Mouse (Mus musculus) lung, adult 18-20 months (tissue): ENCODE measurements around the gene Ciart.
"Not testable (repeated sequence)": the region's sequence is repeated elsewhere in the genome, so short reads cannot be mapped to it uniquely, and the experiment has no call there.

Source experiments
- DNase-seq, 2 experiments: peaks; one replicate each; pipeline ENCODE4 v3.0.0; 2022; ENCODE audit warnings: mixed read lengths in 2 of 2

Gene Ciart

DNA sequence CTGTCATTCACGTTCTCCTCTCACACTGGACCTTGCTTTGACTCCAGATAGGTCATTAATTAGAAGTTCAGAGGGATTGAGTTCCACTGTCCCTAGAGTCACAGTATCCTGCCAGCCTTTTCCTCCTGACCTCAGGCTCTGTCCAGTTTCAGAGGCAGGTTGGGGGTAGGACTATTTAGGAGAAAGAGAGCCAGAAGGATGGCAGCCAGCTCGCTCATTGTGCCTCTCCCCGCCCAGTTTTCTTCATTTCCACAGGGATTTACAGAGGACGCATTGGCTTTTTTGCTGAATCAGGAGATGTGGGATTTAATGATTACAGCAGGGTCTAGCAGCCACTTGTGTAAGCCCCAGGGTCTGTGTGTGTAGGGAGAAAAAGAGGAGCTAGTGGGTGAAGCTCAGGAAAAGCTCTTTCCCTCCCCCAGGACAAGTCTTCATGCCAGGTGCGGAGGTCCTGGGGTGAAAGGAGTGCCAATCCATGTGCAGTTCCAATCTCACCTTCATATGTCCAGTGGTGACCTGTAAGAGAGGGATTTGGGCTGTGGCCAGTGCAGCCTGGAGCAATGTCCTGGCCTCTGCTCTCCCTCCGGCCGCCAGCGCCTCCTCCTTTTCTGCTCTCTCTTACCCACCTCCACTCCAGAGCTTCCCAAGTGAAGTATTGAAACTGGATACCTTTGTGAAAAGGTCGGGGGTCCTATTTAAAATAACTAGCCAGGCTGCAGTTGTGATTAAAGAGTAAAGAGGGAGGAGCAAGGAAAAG is 19.7 kb upstream of the Ciart start:
- no peak for DNase-seq

DNA sequence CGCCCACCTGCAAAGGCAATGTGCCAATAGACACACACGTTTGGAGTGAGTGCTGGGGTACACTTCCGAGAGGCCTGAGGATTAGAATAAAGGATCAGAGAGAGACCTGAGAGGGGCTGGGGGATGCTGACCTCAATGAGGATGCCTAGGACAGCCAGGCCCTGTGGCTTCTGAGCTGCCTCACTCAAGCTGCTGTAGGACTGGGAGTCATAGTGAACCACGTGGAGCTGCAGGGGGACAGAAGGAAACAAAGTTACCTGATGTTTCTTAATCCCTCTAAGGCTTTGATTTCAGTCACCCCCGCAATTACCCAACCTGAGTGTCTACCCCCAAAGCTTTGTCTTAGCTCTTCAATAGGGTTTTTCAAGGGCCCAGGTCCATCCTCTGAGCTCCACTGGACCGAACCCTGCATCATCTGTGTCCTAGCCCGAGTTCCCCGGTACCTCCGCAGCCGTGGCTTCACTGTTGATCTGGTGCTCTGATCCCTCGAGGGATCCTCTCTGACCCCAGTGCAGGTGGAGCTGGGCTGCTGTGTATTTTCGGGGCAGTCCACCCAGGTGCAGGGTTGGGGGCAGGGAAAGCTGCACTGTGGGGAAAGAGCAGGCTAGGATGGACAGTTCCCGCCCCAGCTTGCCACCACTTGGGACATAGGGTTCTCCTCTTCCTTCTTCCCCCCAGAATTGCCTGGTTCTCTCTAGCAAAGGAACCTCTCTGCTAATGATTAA is 17.9 kb upstream of the Ciart start:
- DNase-seq: no peak

DNA sequence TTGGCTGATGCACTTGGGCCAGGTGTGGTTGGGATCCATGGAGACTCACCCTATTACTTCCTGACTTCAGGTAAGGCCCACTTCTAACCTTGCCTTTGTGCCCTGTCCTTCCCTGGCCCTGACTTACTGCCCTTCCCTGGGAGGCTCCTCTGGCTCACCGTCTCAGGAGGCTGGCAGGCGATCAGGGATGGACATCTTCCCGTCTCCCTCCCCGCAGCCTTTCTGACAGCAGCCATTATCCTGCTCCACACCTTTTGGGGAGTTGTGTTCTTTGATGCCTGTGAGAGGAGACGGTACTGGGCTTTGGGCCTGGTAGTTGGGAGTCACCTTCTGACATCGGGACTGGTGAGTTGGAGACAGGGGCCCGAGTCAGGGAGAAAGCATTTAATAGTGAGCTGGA is 13.4 kb upstream of the Ciart start:
- DNase-seq: not testable (repeated sequence)

DNA sequence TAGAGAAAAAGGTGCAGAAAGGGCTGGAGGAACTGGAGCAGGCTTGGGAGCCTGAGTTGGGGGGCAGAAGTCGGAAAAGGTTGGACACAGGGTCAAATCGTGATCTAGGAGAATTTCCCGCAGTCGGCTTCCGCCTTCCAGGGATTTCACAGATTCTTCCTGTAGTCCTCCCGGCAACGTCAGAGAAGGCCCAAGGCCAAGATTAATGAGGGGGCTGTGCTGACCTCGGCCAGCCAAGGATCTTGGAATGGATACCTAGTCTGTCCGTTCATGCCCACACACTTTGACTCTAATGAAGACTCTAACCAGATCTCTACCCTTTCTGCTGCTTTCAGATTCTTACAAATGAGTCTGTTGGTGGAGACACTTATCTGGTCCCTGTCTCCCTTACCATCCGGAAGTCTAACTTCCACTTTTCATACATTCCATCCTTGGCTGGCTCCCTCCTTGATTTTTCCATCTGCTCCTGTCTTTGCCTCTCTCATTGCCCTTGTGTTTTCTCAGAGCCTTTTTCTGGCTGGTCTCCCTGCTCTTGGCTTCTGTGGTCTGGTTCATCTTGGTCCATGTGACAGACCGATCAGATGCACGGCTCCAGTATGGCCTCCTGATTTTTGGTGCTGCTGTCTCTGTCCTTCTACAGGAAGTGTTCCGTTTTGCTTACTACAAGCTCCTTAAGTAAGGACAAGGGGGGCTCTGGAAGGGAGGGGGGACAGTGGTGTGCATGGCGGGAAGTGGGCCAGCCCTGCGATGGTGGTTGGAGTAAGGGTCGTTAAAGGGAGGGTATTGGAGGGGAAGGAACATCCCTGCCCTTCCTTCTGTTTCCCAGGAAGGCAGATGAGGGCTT is 12.5 kb upstream of the Ciart start:
- DNase-seq: peak; percentile 76 to 82

DNA sequence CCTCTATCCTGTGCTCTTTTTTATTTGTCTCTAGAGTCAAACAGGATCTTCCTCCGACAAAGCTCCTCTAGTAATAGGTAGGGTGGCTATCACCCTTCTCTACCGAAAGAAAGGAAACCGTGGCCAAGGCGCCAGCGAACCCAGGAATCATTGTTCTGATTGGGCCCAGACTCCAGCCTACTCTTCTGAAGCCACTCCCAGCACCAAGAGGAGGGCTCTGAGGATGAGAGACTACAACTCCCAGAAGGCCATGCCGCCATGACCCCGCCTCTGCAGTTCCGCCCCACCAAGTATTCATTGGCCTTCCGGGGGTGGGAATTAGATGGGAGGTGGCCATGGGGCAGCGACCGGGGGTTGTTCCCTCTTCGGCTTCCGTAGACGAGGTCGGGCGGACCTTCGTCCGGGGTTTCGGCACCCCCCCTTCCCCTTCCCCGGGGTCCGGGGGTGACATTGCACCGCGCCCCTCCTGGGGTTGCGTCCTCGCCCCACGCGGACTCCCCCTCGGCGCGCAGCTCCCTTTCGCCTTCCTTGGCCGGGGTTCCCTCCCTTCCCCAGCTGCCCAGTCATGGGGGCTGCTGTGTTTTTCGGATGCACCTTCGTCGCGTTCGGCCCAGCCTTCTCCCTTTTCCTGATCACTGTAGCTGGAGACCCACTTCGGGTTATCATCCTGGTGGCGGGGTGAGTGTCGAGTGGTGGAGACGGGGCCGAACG is 11.7 kb upstream of the Ciart start, which contains the start of gene Aph1a:
Aph1a (plus strand) TSS at position 364 of the 711 bp plus-strand sequence.
- DNase-seq: peak; percentile 99

DNA sequence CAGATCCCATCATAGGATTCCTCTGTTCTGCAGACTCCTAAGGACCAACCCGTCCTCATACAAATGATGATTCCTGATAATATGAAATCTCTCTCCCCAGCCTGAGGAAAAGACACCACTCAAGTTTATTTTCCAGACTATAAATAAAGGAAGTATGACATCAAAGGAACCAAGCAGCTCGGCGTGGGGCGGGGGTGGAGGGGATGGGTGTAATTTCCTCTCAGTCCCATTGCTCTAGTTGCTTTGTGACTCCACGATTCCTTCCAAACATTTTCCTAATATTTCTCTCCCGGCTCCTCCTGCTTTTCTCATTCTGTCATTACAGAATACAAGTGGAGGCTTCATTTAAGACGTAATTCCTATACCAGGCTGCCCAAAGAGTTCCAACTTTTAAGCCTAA is 11.1 kb upstream of the Ciart start:
- peak in 1 of 2 experiments; percentile 61 for DNase-seq

DNA sequence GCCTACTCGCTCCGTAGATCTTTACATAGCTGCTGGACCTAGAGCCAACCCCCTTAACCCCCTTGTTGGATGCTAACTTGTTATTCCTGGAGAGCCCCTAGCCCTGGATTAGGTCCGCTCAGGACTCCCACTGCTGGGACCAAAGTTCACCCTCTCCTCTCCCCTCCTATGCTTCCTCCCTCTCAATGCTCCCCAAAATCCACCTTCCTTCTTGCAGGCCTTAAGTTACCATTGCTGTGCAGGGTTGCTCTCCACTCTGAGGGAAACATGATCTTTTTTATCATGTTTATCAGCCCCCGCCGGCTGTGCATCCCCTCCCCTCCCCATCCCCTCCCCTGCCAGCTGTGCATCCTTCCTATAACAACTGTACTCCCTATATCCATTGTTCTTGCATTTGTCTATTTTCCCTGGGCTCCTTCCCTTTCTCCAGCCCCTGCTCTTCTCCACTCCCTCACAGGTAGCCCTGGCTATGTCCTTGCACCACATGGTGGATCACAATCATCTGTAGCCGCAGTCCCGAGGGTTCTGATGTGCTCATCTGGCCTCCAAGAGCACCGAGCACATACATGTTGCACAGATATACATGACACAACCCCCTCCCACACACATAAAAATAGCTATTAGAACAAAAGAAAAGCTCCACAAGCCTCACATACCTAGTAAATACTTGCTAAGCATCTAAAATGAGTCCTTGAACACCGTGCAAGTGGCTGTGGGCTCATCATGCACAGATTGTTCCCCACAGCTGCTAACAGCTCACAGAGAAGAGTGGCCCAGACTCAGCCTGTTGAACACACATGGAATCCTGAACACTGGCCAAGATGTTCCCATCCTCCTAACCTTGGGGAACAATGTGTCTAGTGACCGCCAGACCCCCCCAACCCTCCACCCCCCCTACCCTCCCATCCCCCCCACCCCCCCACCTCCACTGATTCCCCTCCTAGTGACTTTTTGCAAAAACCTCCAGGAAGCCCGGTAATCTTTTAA is 10.3 kb upstream of the Ciart start:
- peak in 1 of 2 experiments; percentile 51 for DNase-seq

DNA sequence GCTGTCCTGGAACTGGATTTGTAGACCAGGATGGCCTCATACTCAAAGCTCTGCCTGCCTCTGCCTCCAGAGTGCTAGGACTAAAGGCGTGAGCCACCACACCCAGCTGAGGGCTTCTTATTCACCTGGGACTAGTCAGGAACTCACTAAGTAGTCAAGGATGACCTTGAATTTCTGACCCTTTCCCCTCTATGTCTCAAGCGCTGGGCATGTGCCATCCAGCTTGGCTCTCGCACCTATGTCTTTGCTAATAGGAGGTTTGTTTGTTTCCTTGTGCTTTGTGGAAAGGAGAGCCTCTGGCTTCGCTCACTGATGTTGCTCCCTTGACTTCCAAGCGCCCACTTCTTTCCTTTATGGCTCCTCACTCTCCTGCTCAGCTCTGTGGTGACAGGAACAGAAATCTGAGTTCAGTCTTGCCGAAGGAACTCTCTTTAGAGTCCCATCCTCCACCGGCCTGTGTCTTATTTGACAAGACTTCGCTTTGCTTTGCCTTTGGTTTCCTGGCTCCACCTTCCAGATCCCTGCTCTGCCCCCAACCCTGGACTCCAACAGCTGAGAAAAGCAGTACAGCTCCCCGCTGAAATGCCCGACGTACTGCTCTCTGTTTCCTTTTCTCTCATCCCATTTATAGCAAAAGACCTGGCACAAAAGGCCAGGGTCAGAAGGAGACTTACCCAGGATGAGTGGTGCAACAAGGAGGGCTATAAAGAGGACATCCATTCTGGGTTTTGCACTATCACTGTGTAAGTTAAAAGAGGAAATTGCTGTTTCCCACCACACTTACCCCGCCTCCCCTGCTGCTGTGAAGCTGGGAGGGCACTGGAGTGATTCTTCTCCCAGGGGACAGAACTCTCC is 9.4 kb upstream of the Ciart start, which contains the start of gene BC028528:
BC028528 (minus strand) TSS at position 795 of the 855 bp plus-strand sequence.
- peak; percentile 69 to 74 for DNase-seq

DNA sequence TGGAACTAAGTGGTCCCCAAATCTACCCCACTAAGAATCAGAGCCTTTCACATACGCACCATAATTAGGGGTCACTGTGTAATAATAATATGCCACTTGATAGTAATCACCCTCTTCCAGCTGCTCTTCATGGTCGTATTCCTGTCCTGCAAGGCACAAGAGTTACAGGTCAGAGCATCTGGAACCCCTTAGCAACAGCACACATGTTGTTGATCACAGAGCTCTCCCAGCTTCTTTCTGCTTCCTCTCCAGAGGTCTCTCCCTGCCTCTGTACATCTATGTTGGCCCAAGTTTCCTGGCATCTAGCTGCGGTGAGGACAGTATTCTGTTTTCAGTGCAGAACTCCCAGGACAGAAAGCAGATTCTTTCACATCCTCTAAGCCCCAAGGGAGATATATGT is 7.6 kb upstream of the Ciart start:
- DNase-seq: no peak

DNA sequence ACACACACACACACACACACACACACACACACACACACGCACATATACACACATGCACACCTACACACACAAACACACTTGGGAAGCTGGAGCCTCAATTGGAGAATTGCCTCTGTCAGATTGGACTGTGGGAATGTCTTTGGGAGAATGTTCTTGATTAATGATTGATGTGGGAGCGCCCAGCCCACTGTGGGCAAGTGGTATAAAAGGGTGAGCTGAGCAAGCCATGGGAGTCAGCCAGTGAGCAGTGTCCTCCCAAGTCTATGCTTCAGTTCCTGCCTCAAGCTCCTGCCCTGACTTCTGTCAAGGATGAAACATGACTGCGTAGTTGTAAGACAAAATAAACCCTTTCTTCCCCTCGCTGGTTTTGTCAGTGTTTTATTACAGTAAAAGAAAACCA is 5.5 kb upstream of the Ciart start:
- no peak for DNase-seq

DNA sequence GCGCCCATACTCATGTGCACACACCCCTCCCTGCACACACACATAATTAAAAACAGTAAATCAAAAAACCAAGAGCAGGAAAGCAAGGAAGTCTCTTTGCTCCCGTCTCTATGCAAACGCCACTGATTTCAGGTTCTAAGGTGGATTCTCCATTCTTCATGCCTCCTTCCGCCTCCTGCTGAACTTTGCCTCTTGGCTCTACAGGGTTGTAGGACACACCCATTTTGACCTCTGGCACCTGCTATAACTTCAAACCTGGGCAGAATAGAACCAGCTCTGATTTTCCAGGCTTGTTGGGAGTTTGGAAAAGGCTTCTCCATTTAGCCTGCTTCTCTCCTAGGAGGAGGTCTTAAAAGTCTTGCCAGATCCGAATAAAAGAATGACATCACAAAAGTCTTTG is 2.3 kb upstream of the Ciart start:
- no peak for DNase-seq

DNA sequence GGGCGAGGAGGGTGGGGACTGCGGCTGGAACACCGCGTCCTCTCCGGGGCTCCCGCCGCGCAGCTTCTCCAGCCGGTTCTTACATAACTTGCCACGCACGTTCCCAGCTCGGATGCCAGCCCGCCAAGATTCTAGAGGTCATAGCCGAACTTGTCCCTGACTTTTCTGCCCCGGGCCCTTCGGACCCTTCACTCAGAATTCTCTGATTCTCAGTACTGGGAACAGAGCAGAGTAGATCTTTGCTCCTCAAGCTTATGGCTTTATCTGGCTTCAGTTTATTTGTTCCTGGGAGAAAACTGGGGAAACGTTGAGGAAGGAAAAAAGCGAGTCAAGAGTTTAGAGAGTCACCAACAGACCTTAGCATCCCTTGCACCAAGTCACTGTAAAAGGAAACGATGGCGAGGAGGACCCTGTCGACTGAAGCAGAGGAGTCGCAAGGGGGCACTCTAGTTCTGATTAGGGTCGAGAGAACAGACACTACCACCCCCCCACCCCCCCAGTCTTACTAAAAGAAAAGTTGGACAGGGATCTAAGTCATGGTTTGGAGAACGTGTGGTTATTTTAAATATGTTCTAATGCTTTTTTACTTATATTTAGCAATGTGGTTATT is 870 bp upstream of the Ciart start:
- DNase-seq: peak; percentile 74 to 85

DNA sequence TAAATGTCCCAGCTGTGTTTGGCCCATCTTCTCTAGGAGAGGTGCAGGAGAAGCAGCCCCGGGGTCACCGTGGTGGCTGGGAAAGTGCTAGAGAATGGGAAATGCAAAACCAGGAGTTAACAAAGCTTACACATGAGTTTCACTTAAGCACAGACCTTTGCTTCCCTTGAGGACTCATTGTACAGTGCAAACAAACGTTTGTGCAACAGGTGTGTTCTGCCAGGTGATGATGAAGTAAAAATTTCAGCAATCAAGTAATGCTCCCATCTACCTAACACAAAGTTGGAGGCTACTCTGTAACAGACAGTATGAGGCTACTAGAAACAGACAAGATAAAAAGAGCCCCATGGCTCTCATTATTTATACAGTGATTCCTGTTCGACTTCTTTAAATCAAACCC is 3.0 kb downstream of the Ciart start:
- DNase-seq: peak in 1 of 2 experiments; percentile 49

DNA sequence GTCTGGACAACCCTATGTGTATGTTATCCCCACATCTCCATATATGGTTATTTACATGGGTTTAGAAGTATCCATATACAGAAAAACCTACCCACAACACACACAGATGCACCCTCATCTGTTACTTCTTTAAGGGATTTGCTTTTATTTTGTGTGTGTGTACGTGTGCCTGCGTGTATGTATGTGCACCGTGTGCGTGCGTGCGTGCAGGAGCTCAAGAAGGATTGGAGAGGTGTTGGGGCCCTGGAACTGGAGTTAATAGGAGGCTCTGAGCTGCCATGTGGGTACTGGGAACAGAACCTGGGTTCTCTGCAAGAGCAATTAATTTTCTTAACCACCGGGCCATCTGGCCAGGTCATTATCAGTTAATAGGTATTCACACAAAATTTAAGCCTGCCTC is 10.0 kb downstream of the Ciart start:
- no peak for DNase-seq

DNA sequence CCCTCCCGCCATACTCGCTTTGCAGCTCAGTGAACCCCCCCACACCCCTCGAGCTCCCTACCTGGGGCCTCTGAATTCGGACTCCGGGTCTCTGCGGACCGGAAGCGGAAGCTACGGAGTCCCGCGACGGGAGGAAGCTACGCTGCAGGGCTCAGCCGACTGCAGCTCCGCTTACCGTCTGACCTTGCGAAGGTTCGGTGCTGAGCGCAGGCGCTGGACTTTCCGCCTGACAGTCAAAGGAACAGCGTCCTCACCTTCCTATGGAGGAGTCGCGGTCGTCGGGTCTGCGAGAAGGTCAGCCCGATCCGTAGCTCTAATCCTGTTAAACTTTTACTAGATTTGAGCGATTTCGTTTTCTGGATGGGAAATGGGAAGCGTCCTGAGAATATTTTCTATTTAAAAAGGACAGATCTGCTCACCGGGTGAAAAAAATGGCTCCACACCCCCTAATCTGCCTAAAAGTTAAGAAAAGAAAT is 10.6 kb downstream of the Ciart start, which contains the start of gene Mrps21:
Mrps21 (minus strand) TSS at position 128 of the 476 bp plus-strand sequence.
- peak; percentile 86 to 91 for DNase-seq

DNA sequence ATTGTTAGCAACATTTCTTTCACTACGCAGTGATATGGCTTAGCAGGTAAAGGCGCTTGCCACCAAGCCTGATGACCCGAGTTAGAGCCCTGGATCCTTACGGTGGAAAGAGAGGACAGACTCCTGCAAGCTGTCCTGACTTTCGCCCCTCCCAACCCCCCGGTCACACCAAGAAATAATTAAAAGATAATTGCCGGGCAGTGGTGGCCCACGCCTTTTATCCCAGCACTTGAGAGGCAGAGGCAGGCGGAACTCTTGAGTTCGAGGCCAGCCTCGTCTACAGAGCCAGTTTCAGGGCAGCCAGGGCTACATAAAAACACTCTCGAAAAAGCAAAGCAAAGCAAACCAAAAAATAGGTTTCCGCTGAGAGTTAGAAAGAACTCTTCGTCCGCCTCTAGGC is 11.1 kb downstream of the Ciart start:
- DNase-seq: peak in 1 of 2 experiments; percentile 12

DNA sequence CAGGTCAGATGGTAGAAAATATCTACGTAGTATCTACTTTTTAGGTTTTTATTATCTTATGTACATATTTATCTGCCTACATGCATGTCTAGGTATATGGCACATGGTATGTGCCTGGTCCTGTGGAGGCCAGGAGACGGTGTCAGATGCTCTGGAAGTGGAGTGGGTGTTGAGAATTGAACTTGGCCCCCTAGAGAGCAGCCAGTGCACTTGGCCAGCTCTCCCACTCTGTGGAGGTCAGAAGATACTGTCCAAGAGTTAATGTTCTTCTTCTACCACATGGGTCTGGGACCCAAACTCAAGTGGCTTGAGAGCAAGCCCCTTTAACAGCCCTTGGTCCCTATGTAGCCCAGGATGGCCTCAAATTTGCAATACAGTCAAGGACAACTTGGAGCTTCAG is 14.6 kb downstream of the Ciart start:
- DNase-seq: no peak

DNA sequence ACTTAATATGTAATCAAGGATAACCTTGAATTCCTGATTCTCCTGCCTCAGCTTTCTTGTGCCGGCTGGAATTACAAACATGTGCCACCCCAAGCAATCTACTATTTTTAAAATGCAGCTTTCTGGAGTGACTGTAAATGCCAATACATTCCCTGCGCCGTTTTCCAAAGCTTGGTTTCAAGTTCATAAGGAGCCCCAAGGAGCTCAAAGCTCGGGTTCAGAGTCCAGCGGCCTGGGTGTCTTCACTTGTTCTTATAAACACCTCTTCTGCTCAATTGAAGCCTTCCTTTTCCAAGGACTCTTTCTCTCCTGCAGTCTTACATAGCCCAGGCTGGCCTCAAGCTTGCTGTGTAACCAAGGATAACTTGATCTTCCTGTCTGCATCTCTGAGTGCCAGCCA is 16.0 kb downstream of the Ciart start:
- no peak for DNase-seq

DNA sequence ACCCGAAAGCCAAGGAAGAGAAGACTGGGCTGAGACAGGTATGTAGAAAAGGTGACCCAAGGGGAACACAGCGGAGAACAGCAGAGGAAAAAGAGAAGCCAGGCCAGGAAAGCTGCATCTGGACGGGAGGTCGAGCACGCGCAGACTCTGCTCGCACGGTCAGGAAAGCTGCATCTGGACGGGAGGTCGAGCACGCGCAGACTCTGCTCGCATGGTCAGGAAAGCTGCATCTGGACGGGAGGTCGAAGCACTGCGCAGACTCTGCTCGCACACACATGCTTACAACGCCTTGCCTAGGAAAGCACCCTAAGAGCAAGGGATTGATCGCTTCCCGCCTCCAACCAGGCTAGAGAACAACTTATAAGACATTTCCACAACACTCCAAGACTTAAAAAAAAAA is 16.5 kb downstream of the Ciart start:
- no peak for DNase-seq

DNA sequence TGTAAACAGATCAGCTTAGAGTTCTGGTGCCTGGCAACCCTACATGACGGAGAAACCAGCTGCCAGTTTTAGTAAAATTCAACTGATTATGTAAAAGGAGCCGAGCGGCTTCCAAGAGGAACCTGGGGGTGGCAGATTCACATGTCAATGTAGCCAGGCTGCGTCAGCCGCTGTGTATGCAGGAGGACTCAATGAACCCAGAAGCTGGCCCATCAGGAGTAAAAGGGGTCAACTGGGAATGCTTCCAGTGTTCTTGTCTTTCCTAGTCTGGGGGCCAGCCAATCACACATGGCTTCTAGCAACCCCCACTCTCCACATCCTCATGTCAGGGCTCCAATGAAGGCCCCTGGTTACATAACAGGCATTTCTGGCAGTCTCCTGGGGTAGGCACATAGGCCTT is 17.0 kb downstream of the Ciart start:
- DNase-seq: peak in 1 of 2 experiments; percentile 14
